Mouse (Mus musculus): Measurements from ENCODE around the gene Ubac2.

Gene Ubac2

GRCm38 (mm10) chr14:121949436-121949835 is 71.0 kb downstream of the Ubac2 start:
- in situ Hi-C loops (cut with MboI, MseI) = loop anchor here (10.0 kb wide), 1 partner anchor 575 kb away; no protein-coding TSS in a partner anchor

GRCm38 (mm10) chr14:121949897-121950296 is 71.5 kb downstream of the Ubac2 start:
- in situ Hi-C loops (cut with MboI, MseI) = loop anchor here (10.0 kb wide), 2 partner anchors 105 to 575 kb away; no protein-coding TSS in a partner anchor

GRCm38 (mm10) chr14:121951399-121952045 is 73.1 kb downstream of the Ubac2 start:
- in situ Hi-C loops (cut with MboI, MseI) = loop anchor here (10.0 kb wide), 1 partner anchor 103 kb away; no protein-coding TSS in a partner anchor

GRCm38 (mm10) chr14:121952046-121952400 is 73.6 kb downstream of the Ubac2 start:
- in situ Hi-C loops (cut with MboI, MseI) = loop anchor here (10.0 kb wide), 1 partner anchor 103 kb away; no protein-coding TSS in a partner anchor

GRCm38 (mm10) chr14:121954129-121954528 is 75.7 kb downstream of the Ubac2 start:
- in situ Hi-C loops (cut with MboI, MseI) = loop anchor here (10.0 kb wide), 1 partner anchor 101 kb away; no protein-coding TSS in a partner anchor

- in situ Hi-C loops (cut with MboI, MseI) = loop anchor here (10.0 kb wide), 1 partner anchor 100 kb away; no protein-coding TSS in a partner anchor
These were observed 76.2 kb downstream of the Ubac2 start for GRCm38 (mm10) chr14:121954608-121955007.

- in situ Hi-C loops (cut with MboI, MseI) = loop anchor here (10.0 kb wide), 1 partner anchor 100 kb away; no protein-coding TSS in a partner anchor
These were observed 76.9 kb downstream of the Ubac2 start for GRCm38 (mm10) chr14:121955176-121955795.

- in situ Hi-C loops (cut with MboI, MseI) = loop anchor here (10.0 kb wide), 1 partner anchor 99 kb away; no protein-coding TSS in a partner anchor
These were observed 77.9 kb downstream of the Ubac2 start for GRCm38 (mm10) chr14:121956291-121956690.

GRCm38 (mm10) chr14:121957176-121957871 is 78.9 kb downstream of the Ubac2 start:
- in situ Hi-C loops (cut with MboI, MseI) = loop anchor here (10.0 kb wide), 1 partner anchor 97 kb away; no protein-coding TSS in a partner anchor

- in situ Hi-C loops (cut with MboI, MseI) = loop anchor here (10.0 kb wide), 1 partner anchor 97 kb away; no protein-coding TSS in a partner anchor
These were observed 79.8 kb downstream of the Ubac2 start for GRCm38 (mm10) chr14:121958041-121958750.

- in situ Hi-C loops (cut with MboI, MseI) = loop anchor here (10.0 kb wide), 1 partner anchor 96 kb away; no protein-coding TSS in a partner anchor
These were observed 80.5 kb downstream of the Ubac2 start for GRCm38 (mm10) chr14:121958751-121959537.

- in situ Hi-C loops (cut with MboI, MseI) = loop anchor here (10.0 kb wide), 1 partner anchor 95 kb away; no protein-coding TSS in a partner anchor
These were observed 81.1 kb downstream of the Ubac2 start for GRCm38 (mm10) chr14:121959538-121959980.

- in situ Hi-C loops (cut with MboI, MseI) = no loop called here
These were observed 81.6 kb downstream of the Ubac2 start for GRCm38 (mm10) chr14:121960031-121960430.

- in situ Hi-C loops (cut with MboI, MseI) = no loop called here
These were observed 82.1 kb downstream of the Ubac2 start for GRCm38 (mm10) chr14:121960531-121960930.

- in situ Hi-C loops (cut with MboI, MseI) = no loop called here
These were observed 82.6 kb downstream of the Ubac2 start for GRCm38 (mm10) chr14:121960997-121961396.

GRCm38 (mm10) chr14:121961496-121962127 is 83.2 kb downstream of the Ubac2 start:
- in situ Hi-C loops (cut with MboI, MseI) = no loop called here

- in situ Hi-C loops (cut with MboI, MseI) = no loop called here
These were observed 83.9 kb downstream of the Ubac2 start for GRCm38 (mm10) chr14:121962128-121962890.

- in situ Hi-C loops (cut with MboI, MseI) = no loop called here
These were observed 85.0 kb downstream of the Ubac2 start for GRCm38 (mm10) chr14:121963251-121963941.
